Mouse (Mus musculus) spleen, adult 2 months (tissue): ENCODE data around the gene Ppp1r12a. TPM values are rescaled to one million over a fixed set of nuclear protein-coding genes. Genes with fewer than 3 reads are reported as not detected.

ENCODE experiments used
- DNase-seq, 2 experiments: peaks; one replicate each; pipeline versions ENCODE4 v3.0.0 to v3.0.0-alpha.2; 2012 to 2021; ENCODE audit warnings: low spot score in 2 of 2, low read depth in 1 of 2
- H3K27ac ChIP-seq: fragments of 200-500 bp; 2 replicates; pipeline ENCODE4 v1.5.1; 2012; ENCODE audit warnings: low read length, inconsistent platforms; ENCODE audit not compliant: insufficient read depth
- H3K27me3 ChIP-seq: fragments of 200-500 bp; 2 replicates; pipeline ENCODE4 v1.6.1; 2012; ENCODE audit warnings: mild to moderate bottlenecking, moderate library complexity, low read length, inconsistent platforms; ENCODE audit not compliant: control insufficient read depth, insufficient read depth
- H3K36me3 ChIP-seq: fragments of 200-500 bp; 2 replicates; pipeline ENCODE4 v1.6.1; 2012; ENCODE audit warnings: mild to moderate bottlenecking, low read length, inconsistent platforms; ENCODE audit not compliant: control insufficient read depth, insufficient read depth
- H3K4me1 ChIP-seq: fragments of 200-500 bp; 2 replicates; pipeline ENCODE4 v1.6.1; 2011; ENCODE audit warnings: inconsistent platforms; ENCODE audit not compliant: control insufficient read depth, insufficient read depth, insufficient read length
- H3K4me3 ChIP-seq: fragments of 200-500 bp; 2 replicates; pipeline ENCODE4 v1.5.1; 2011; ENCODE audit warnings: mild to moderate bottlenecking, inconsistent platforms; ENCODE audit not compliant: insufficient read depth, insufficient read length; ENCODE audit errors: extremely low read depth
- CTCF ChIP-seq: fragments of 200-500 bp; IDR thresholded peaks from 2 replicates; pipeline ENCODE4 v1.5.1; 2011; ENCODE audit warnings: mild to moderate bottlenecking, inconsistent platforms; ENCODE audit not compliant: insufficient read depth, insufficient read length, insufficient replicate concordance; ENCODE audit errors: extremely low read depth
- POLR2A ChIP-seq: fragments of 200-500 bp; IDR thresholded peaks from 2 replicates; pipeline ENCODE4 v1.6.1; 2011; ENCODE audit warnings: low read depth, low read length, inconsistent platforms
- WGBS: fragments of 180-500 bp; shearing (Covaris S2); methylation state at CpG from one replicate; pipeline ENCODE4 v1.1.7; 2018; 5-methylcytosine and 5-hydroxymethylcytosine counted together
- polyA plus RNA-seq: library from polyadenylated mRNA; depleted of rRNA; stranded (reverse); fragments of >200 nt; gene quantifications from 2 replicates; pipeline ENCODE4 v1.2.3, GENCODE M21; 2012

The Ppp1r12a gene
- polyA plus RNA-seq, 1 experiment, result 13.6 TPM

DNA sequence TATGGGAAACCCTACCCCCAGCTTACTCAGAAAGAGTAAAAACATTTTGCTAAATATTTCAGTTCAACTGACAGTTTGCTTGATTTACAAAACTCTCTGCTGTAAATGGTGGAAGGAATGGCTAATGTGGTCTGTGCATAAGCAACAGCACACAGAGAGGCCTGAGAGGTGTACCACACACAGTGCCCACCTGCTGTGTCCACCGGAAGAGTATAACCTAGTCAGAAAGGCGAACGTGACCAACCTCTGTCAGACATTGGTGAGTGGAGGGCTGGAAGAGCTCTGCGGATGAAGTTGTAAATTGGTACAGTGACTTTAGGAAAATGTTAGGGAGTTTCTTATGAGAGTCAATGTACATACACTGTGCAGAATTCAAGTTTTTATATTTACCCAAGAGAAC lies 20.4 kb downstream of the Ppp1r12a start:
- TF ChIP-seq POLR2A, result no peak
- no peak for TF ChIP-seq CTCF
- H3K4me1 ChIP-seq, result peaks cover 14% of the 10 kb centered on the region
- no peak overlapping the region for H3K27ac ChIP-seq
- no peaks in the 10 kb centered on the region for H3K36me3 ChIP-seq
- 96% methylated on average over 4 of the region's 4 CpGs for WGBS
- no peak for DNase-seq
- H3K4me3 ChIP-seq, result no peak overlapping the region
- no peaks in the 10 kb centered on the region for H3K27me3 ChIP-seq

DNA sequence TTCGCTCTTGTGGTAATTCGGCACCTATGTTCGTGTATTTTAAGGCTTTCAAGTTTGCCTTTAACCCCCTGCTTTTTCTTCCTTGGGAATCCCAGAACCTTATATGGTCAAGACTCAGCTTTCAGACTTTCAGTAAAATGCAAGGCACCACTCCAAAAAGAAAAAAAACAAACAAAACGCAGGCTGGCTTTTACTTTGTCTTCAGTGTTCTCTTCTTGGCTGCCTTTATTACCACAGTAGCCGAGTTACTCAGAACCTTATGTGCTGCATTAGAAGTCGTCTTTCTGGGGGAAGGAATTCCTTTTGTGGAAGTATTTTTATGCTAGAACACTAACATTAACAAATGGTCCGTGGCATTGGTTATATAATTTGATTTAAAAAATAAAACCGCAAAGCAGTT lies 22.8 kb downstream of the Ppp1r12a start:
- no peak overlapping the region for H3K4me3 ChIP-seq
- H3K4me1 ChIP-seq, result peaks cover 9% of the 10 kb centered on the region
- no peak overlapping the region for H3K27ac ChIP-seq
- 90% methylated on average over 8 of the region's 8 CpGs for WGBS
- no peaks in the 10 kb centered on the region for H3K36me3 ChIP-seq
- TF ChIP-seq POLR2A (no peak), CTCF (no peak)
- DNase-seq, result no peak
- no peaks in the 10 kb centered on the region for H3K27me3 ChIP-seq

DNA sequence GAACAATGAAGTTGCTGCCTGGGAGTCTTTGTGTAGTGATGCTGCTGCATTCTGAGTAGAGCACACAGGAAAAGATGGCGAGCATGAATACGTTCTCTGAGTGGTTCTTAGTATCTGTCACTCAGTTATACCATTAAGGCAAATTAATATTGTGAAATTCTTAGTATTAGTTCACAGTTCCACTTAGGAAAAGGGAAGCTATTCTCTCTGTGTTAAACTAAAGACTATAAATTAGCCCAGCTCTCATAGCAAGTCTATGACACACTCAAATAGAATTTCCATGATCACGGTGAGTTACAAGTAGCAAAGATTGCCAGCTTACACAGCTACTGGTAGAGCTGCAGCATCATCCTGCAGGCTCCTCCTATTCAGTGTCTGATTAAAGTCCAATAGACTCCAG lies 23.3 kb downstream of the Ppp1r12a start:
- Histone ChIP-seq H3K4me3 (no peak overlapping the region), H3K27me3 (no peaks in the 10 kb centered on the region), H3K27ac (no peak overlapping the region), H3K4me1 (peaks cover 8% of the 10 kb centered on the region), H3K36me3 (no peaks in the 10 kb centered on the region)
- no peak for TF ChIP-seq POLR2A
- TF ChIP-seq CTCF, result no peak
- no peak for DNase-seq
- 74% methylated on average over 3 of the region's 3 CpGs for WGBS

DNA sequence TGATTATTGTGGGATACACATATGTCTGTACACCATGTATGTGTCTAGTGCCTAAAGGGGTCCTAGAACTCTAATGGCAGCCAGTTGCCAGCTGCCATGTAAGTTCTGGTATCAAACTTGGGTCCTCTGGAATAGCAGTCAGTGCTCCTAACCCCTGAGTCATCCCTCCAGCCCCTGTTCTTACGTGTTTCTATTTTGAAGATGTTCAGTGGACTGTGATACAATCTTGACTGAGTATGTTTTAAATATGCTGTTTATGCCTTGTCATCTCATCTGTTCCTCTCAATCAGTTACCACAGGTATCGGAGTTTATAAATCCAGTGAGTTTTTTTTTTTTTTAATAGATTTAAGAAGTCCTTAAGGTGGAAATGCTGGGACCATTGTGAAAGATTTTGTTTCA lies 27.3 kb downstream of the Ppp1r12a start:
- no peaks in the 10 kb centered on the region for H3K27me3 ChIP-seq
- DNase-seq, result no peak
- no peaks in the 10 kb centered on the region for H3K36me3 ChIP-seq
- H3K4me3 ChIP-seq, result no peak overlapping the region
- no peak for TF ChIP-seq CTCF
- TF ChIP-seq POLR2A, result no peak
- no peak overlapping the region for H3K27ac ChIP-seq
- peaks cover 7% of the 10 kb centered on the region for H3K4me1 ChIP-seq
- WGBS, result 47% methylated on average over 2 of the region's 2 CpGs

DNA sequence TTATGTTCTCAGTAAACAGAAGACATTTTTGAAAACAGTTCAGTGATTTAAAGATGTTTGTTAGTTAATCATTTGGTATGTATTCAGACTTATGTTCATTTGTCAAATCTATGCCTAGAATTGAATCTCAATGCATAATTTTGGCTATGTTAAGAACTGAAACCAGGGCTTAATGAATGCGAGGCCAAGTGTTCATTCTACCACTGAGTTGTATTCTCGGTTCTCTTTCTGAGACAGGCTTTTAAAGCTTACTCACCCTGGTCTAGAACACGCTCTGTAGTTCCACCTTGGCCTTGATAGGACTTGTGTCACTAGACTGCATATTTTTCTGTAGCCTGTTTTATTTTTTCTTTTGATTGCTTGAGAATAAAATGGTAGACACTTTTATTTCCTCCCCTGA lies 28.0 kb downstream of the Ppp1r12a start:
- TF ChIP-seq CTCF, result no peak
- TF ChIP-seq POLR2A, result no peak
- Histone ChIP-seq H3K27ac (no peak overlapping the region), H3K27me3 (no peaks in the 10 kb centered on the region), H3K4me1 (peaks cover 7% of the 10 kb centered on the region), H3K4me3 (no peak overlapping the region), H3K36me3 (no peaks in the 10 kb centered on the region)
- DNase-seq, result no peak
- 29% methylated on average over 3 of the region's 3 CpGs for WGBS

DNA sequence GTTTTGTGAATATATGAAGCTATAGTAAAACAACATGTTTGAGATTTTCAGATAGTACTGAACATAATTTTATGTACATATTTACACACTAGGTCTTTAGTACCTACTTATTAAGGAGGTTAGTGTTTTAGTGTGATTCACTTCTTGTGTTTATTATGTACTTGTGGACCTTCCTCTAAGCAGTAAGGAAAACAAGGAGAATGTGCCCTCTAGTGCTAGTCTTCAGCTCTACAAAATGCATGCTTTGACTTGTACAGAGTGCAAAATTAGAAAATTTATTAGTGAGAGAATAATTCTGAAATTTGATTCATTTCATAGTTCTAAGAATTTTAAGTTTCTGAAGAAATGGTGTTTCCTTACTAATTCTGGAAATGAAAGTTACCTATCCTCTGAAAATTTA lies 28.6 kb downstream of the Ppp1r12a start:
- no peak for TF ChIP-seq POLR2A
- DNase-seq, result no peak
- no peak overlapping the region for H3K27ac ChIP-seq
- no peak overlapping the region for H3K4me3 ChIP-seq
- H3K36me3 ChIP-seq, result no peaks in the 10 kb centered on the region
- peaks cover 7% of the 10 kb centered on the region for H3K4me1 ChIP-seq
- H3K27me3 ChIP-seq, result no peaks in the 10 kb centered on the region

DNA sequence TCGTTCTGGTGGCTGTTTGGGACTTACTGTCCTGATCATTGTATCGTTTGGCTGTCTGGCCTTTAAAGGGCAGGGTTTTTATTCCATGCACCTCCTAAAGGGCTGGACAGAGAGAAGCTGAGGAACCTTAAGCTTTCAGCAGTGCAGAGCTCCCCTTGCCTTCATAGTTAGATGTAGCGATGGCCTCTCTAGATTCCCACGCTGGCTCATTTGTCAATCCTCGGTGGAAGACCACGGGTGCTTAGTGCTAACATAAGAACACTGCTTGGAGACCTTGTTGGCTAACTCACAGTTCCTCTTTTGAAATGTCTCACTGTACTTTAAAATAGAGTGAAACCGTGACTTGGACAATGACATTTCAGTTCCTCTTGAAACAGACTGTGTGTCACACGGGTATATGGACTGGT lies 29.4 kb downstream of the Ppp1r12a start:
- peak overlapping the region; percentile 10; the same call in 1 of the 2 replicates for H3K4me3 ChIP-seq
- H3K27me3 ChIP-seq, result no peaks in the 10 kb centered on the region
- WGBS, result 13% methylated on average over 8 of the region's 8 CpGs
- H3K4me1 ChIP-seq, result peaks cover 7% of the 10 kb centered on the region
- H3K36me3 ChIP-seq, result no peaks in the 10 kb centered on the region
- peak overlapping the region; percentile 67 for H3K27ac ChIP-seq
- TF ChIP-seq POLR2A (no peak), CTCF (no peak)
- DNase-seq, result peak in 1 of 2 experiments; percentile 48
